Mouse (Mus musculus): ENCODE measurements around the gene Hist1h2bk. TPM values are rescaled to one million over a fixed set of nuclear protein-coding genes. Genes with fewer than 3 reads are reported as not detected.
"Not testable (repeated sequence)": the region's sequence is repeated elsewhere in the genome, so short reads cannot be mapped to it uniquely, and the experiment has no call there.

The Hist1h2bk gene
- polyA plus RNA-seq, 1 experiment from 2014 or later, result 8.2 TPM

- H3K4me1 ChIP-seq (ENCODE audit: insufficient read depth, low read length), result peaks cover 40% of the 10 kb centered on the region
- H3K4me3 ChIP-seq (ENCODE audit: low read length), result no peak overlapping the region
- H3K9ac ChIP-seq (replicated peaks; ENCODE audit: low read length), result no peak overlapping the region
- no peaks in the 10 kb centered on the region for H3K36me3 ChIP-seq (ENCODE audit: insufficient read depth, low read length)
- H3K27ac ChIP-seq (ENCODE audit: low read length), result peak overlapping the region; percentile 61
- no peaks in the 10 kb centered on the region for H3K27me3 ChIP-seq (ENCODE audit: insufficient read depth, low read length)
- H3K4me2 ChIP-seq (replicated peaks; ENCODE audit: low read depth, low read length), result no peak overlapping the region
- no peaks in the 10 kb centered on the region for H3K9me3 ChIP-seq (ENCODE audit: low read length)
- ATAC-seq (ENCODE audit: low FRiP score, low TSS enrichment), result no peak
- WGBS, result 48% methylated on average over 2 of the region's 2 CpGs
Observed at GRCm38 (mm10) chr13:22037415-22037814, 1.7 kb downstream of the Hist1h2bk start.

DNA sequence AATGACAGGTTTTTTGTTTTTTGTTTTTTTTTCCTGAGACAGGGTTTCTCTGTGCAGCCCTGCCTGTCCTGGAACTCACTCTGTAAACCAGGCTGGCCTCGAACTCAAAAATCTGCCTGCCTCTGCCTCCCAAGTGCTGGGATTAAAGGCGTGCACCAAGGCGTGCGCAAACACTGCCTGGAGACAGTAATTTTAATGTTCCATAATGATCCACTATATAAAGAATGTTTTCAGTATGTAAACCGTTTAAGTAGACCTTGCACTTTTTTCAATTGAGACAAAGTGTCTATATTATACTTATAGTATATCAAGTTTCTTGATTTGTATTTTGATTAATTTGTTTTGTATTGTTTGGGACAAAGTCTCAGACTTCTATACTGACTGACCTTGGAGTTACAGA, 3.7 kb downstream of the Hist1h2bk start:
- peaks cover 37% of the 10 kb centered on the region for H3K4me1 ChIP-seq (ENCODE audit: insufficient read depth, low read length)
- H3K9me3 ChIP-seq (ENCODE audit: low read length), result no peaks in the 10 kb centered on the region
- peak overlapping the region; percentile 82; the same call in 1 of the 2 replicates for H3K4me2 ChIP-seq (replicated peaks; ENCODE audit: low read depth, low read length)
- no peak overlapping the region for H3K9ac ChIP-seq (replicated peaks; ENCODE audit: low read length)
- H3K27me3 ChIP-seq (ENCODE audit: insufficient read depth, low read length), result no peaks in the 10 kb centered on the region
- ATAC-seq (ENCODE audit: low FRiP score, low TSS enrichment), result no peak
- no peak overlapping the region for H3K4me3 ChIP-seq (ENCODE audit: low read length)
- peak overlapping the region; percentile 38; the same call in 1 of the 2 replicates for H3K27ac ChIP-seq (ENCODE audit: low read length)
- no peaks in the 10 kb centered on the region for H3K36me3 ChIP-seq (ENCODE audit: insufficient read depth, low read length)
- 74% methylated on average over 5 of the region's 5 CpGs for WGBS

- peak overlapping the region; percentile 57 for H3K4me3 ChIP-seq (ENCODE audit: low read length)
- H3K27ac ChIP-seq (ENCODE audit: low read length), result peak overlapping the region; percentile 98
- peak overlapping the region; percentile 82 for H3K4me2 ChIP-seq (replicated peaks; ENCODE audit: low read depth, low read length)
- 14% methylated on average over 2 of the region's 2 CpGs for WGBS
- H3K27me3 ChIP-seq (ENCODE audit: insufficient read depth, low read length), result no peaks in the 10 kb centered on the region
- ATAC-seq (ENCODE audit: low FRiP score, low TSS enrichment), result no peak
- H3K9me3 ChIP-seq (ENCODE audit: low read length), result no peaks in the 10 kb centered on the region
- H3K36me3 ChIP-seq (ENCODE audit: insufficient read depth, low read length), result no peaks in the 10 kb centered on the region
- peaks cover 37% of the 10 kb centered on the region for H3K4me1 ChIP-seq (ENCODE audit: insufficient read depth, low read length)
- peak overlapping the region; percentile 81 for H3K9ac ChIP-seq (replicated peaks; ENCODE audit: low read length)
Observed at GRCm38 (mm10) chr13:22039951-22040463, 4.3 kb downstream of the Hist1h2bk start.

DNA sequence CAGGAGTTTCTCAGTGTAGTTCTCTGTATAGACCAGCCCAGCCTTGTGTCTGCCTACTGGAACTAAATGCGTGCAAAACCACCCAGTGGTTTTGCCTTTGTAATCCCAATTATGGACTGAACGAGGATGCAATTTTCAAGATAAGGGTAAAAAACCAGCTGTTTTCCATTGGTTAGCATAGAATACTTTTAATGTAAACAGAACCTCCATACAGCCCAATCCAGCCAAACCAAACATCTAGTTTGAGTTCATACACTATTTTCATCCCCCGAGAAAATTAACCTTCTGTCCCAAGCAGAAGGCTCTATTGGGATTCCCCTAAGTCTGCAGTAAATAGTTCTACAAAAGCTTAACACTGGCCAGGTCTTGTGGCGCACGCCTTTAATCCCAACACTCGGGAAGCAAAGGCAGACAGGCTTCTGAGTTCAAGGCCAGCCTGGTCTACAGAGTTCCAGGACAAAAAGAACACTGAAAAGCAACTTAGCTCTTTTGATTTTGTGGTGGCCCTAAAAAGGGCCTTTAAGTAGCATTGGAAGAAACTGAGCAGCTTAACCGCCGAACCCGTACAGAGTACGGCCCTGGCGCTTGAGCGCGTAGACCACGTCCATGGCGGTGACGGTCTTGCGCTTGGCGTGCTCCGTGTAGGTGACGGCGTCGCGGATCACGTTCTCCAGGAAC, 4.9 kb downstream of the Hist1h2bk start:
- Histone ChIP-seq H3K9me3 (ENCODE audit: low read length) (no peaks in the 10 kb centered on the region), H3K4me1 (ENCODE audit: insufficient read depth, low read length) (peaks cover 37% of the 10 kb centered on the region), H3K36me3 (ENCODE audit: insufficient read depth, low read length) (no peaks in the 10 kb centered on the region), H3K4me2 (replicated peaks; ENCODE audit: low read depth, low read length) (peak overlapping the region; percentile 82), H3K27me3 (ENCODE audit: insufficient read depth, low read length) (no peaks in the 10 kb centered on the region), H3K9ac (replicated peaks; ENCODE audit: low read length) (peak overlapping the region; percentile 81), H3K4me3 (ENCODE audit: low read length) (peak overlapping the region; percentile 57), H3K27ac (ENCODE audit: low read length) (peak overlapping the region; percentile 98)
- under 1% methylated on average over 19 of the region's 24 CpGs for WGBS
- ATAC-seq (ENCODE audit: low FRiP score, low TSS enrichment), result no peak

- not testable (repeated sequence) for H3K27me3 ChIP-seq (ENCODE audit: insufficient read depth, low read length); H3K9me3 ChIP-seq (ENCODE audit: low read length); H3K36me3 ChIP-seq (ENCODE audit: insufficient read depth, low read length)
- peaks cover 37% of the 10 kb centered on the region for H3K4me1 ChIP-seq (ENCODE audit: insufficient read depth, low read length)
- H3K4me3 ChIP-seq (ENCODE audit: low read length), result peak within 1 kb of the TSS; percentile 57
- H3K4me2 ChIP-seq (replicated peaks; ENCODE audit: low read depth, low read length), result peak within 1 kb of the TSS; percentile 82
- H3K27ac ChIP-seq (ENCODE audit: low read length), result peak within 1 kb of the TSS; percentile 98
- peak; percentile 68 for ATAC-seq (ENCODE audit: low FRiP score, low TSS enrichment)
- H3K9ac ChIP-seq (replicated peaks; ENCODE audit: low read length), result peak within 1 kb of the TSS; percentile 81
- WGBS, result under 1% methylated on average over 20 of the region's 27 CpGs
Observed at GRCm38 (mm10) chr13:22041142-22041536, 5.5 kb downstream of the Hist1h2bk start, which contains the start of gene Hist1h4i. TSS of gene Hist1h4i (minus strand) at chr13:22041362.

- ATAC-seq (ENCODE audit: low FRiP score, low TSS enrichment), result no peak
- peak overlapping the region; percentile 52 for H3K4me3 ChIP-seq (ENCODE audit: low read length)
Observed at GRCm38 (mm10) chr13:22041651-22042567, 6.2 kb downstream of the Hist1h2bk start.

GRCm38 (mm10) chr13:22042568-22043502, 7.2 kb downstream of the Hist1h2bk start, which contains the start of the genes Hist1h2ag and Hist1h2bj:
TSS of gene Hist1h2ag (minus strand) at chr13:22042944.
TSS of gene Hist1h2bj (plus strand) at chr13:22043214.
- peak; percentile 95 for ATAC-seq (ENCODE audit: low FRiP score, low TSS enrichment)
- not testable (repeated sequence) for H3K27me3 ChIP-seq (ENCODE audit: insufficient read depth, low read length); H3K36me3 ChIP-seq (ENCODE audit: insufficient read depth, low read length); H3K9me3 ChIP-seq (ENCODE audit: low read length)
- peak within 1 kb of the TSS; percentile 82 for H3K4me2 ChIP-seq (replicated peaks; ENCODE audit: low read depth, low read length)
- under 1% methylated on average over 38 of the region's 80 CpGs for WGBS
- peaks cover 25% of the 10 kb centered on the region for H3K4me1 ChIP-seq (ENCODE audit: insufficient read depth, low read length)
- peak within 1 kb of the TSS; percentile 98 for H3K27ac ChIP-seq (ENCODE audit: low read length)
- H3K4me3 ChIP-seq (ENCODE audit: low read length), result peak within 1 kb of the TSS; percentile 52
- H3K9ac ChIP-seq (replicated peaks; ENCODE audit: low read length), result peak within 1 kb of the TSS; percentile 74

More at GRCm38 (mm10) chr13:22041651-22042567, 6.2 kb downstream of the Hist1h2bk start:
- no peaks in the 10 kb centered on the region for H3K36me3 ChIP-seq (ENCODE audit: insufficient read depth, low read length)
- peak overlapping the region; percentile 74 for H3K9ac ChIP-seq (replicated peaks; ENCODE audit: low read length)
- H3K27ac ChIP-seq (ENCODE audit: low read length), result peak overlapping the region; percentile 98
- WGBS, result 5% methylated on average over 13 of the region's 13 CpGs
- H3K9me3 ChIP-seq (ENCODE audit: low read length), result no peaks in the 10 kb centered on the region
- H3K4me1 ChIP-seq (ENCODE audit: insufficient read depth, low read length), result peaks cover 29% of the 10 kb centered on the region
- H3K4me2 ChIP-seq (replicated peaks; ENCODE audit: low read depth, low read length), result peak overlapping the region; percentile 82
- no peaks in the 10 kb centered on the region for H3K27me3 ChIP-seq (ENCODE audit: insufficient read depth, low read length)

DNA sequence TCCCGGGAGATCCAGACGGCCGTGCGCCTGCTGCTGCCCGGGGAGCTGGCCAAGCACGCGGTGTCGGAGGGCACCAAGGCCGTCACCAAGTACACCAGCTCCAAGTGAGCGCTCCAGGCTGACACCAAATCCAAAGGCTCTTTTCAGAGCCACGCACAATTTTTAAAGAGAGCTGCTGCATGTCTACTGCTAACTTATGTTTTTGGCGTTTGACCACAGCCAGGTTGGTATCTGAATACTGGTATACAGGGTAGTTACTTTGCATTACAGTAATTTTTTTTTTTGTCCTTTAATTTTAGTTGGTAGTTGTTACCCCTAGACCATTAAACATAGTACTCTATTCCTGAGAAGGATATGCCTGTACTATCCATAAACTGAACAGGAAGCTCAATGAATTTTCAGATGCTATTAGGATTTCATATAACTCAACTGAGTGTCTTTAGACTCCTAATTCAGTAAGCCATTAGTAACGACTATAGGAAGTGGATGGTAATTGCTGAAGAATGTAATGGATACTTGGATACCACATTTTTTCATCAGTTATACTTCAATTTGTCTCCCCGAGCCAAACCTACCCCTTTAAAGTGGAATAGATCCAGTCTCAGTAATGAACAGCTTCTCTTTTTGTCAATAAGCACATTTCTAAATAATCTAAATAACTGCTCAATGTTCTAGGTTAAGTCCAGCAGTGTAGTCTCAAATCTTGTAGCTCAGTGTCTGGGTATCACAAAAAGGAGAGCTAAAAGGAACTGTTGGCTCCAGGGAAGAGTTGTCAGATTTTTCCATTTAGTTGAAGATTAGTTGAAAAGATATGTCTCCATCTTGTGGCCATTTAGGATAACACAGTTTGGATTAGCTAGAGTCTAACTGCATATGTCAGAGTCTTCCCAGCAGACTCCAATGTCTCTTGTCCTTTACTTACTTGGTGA, 8.1 kb downstream of the Hist1h2bk start:
- H3K4me1 ChIP-seq (ENCODE audit: insufficient read depth, low read length), result peaks cover 25% of the 10 kb centered on the region
- H3K9me3 ChIP-seq (ENCODE audit: low read length), result no peaks in the 10 kb centered on the region
- H3K27ac ChIP-seq (ENCODE audit: low read length), result peak overlapping the region; percentile 89
- peak overlapping the region; percentile 61 for H3K4me2 ChIP-seq (replicated peaks; ENCODE audit: low read depth, low read length)
- peak overlapping the region; percentile 49 for H3K4me3 ChIP-seq (ENCODE audit: low read length)
- no peaks in the 10 kb centered on the region for H3K36me3 ChIP-seq (ENCODE audit: insufficient read depth, low read length)
- no peaks in the 10 kb centered on the region for H3K27me3 ChIP-seq (ENCODE audit: insufficient read depth, low read length)
- under 1% methylated on average over 10 of the region's 14 CpGs for WGBS
- ATAC-seq (ENCODE audit: low FRiP score, low TSS enrichment), result peak; percentile 7; the same call in 1 of the 2 replicates
- H3K9ac ChIP-seq (replicated peaks; ENCODE audit: low read length), result peak overlapping the region; percentile 61

Data from kidney, embryonic 16.5 days (tissue).